Mouse (Mus musculus): Measurements from ENCODE around the gene Cadps2.

DNA sequence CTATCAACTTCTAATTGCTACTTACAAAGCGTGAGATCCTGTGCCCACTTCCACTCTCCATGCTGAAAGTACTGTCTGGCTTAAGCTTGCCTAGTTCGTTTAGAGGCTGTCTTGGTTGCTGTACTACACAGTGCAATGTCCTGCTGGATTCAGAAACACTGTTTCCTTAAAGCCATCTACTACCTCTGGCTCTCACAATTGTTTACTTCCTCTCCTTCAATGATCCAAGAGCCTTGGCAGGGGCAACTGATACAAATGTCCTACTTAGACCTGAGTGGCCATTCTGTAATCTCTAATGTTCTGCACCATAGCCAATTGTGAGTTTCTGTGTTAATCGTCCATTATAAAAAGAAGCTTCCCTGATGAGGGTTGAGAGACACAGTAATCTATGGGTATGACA is 47.4 kb downstream of the Cadps2 start:
- TF ChIP-seq CTCF (IDR thresholded peaks at IDR 0.05; ENCODE audit: low read depth) (no peak), EP300 (IDR thresholded peaks at IDR 0.05; ENCODE audit: low read depth) (no peak)
